In the genomic region with DNA sequence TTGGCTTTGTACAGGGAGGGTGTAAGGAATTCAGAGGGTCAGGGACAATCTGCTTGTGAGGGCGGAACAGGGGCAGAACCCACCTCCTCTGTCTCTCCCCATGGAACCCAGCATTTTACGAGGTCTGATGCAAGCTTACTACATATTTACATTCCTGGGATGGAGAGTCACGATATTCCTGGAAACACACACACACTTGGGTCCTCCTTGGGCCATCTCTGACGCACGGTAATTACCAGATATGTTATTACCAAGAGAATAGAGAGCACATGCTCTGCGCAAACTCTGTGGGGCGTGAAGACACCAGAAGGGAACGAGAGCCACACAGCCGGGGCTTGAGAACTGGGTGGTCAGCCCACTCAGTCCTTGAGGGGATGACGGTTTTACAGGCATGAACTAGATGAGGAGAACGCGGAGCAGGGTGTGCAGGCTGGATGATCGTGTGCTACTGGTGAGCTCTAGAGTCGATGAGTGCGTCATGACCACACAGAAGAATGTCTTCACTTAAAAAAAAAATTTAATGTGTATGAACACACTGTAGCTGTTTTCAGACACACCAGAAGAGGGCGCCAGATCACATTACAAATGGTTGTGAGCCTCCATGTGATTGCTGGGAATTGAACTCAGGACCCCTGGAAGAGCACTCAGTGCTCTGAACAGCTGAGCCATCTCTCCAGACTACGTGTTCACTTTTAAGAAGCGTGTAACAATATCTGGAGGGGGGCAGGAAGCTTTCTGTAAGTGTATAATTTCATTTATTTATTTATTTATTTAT, we compare ENCODE assay signal across 14 mouse cellular contexts. TPM values are rescaled to one million over a fixed set of nuclear protein-coding genes. Genes with fewer than 3 reads are reported as not detected.
DNase-seq lines count a peak whose midpoint lies in the region; ATAC-seq and TF ChIP-seq lines count a peak whose summit lies in the region.
"Had no signal": no experiment of that assay in that cellular context is flagged by ENCODE, and none has a peak within 500 bp of the region (broad histone marks: within the 10 kb centered on the region; RNA-seq: fewer than 3 reads in every experiment).

No protein-coding gene starts in this region.

- H3K4me2 ChIP-seq in lung, postnatal 0 days (replicated peaks; ENCODE audit: low read depth, low read length): no peak overlapping the region
- H3K4me2 ChIP-seq in intestine, postnatal 0 days (replicated peaks; ENCODE audit: low read depth): no peak overlapping the region
- H3K4me2 ChIP-seq: liver, embryonic 13.5 days had no signal

- TF ChIP-seq EP300 in heart, adult 2 months (IDR thresholded peaks at IDR 0.05; ENCODE audit: insufficient read depth, low read depth, low read length): no peak
- peak; percentile 74 for TF ChIP-seq EP300 in lung, postnatal 0 days (IDR thresholded peaks at IDR 0.05)

- in situ Hi-C loops in ES-E14 (cut with MboI; ENCODE audit: low sequenced_read_pairs in 2 of 2, unreplicated experiment in 2 of 2): loop anchor here in 1 of 2 experiments (10.0 kb wide), 1 partner anchor 129 kb away; a partner anchor contains a TSS

- intact Hi-C loops in heart, adult 2 months (cut with DNase I): no loop called here

- no peaks in the 10 kb centered on the region for H3K4me1 ChIP-seq in heart, adult 2 months (ENCODE audit: control insufficient read depth, insufficient read depth, low read length)
- no peaks in the 10 kb centered on the region for H3K4me1 ChIP-seq in lung, postnatal 0 days (ENCODE audit: insufficient read depth, low read depth, low read length)
- peaks cover 0 to 11% of the 10 kb centered on the region in 2 experiments; a peak in 1 of 4 replicates for H3K4me1 ChIP-seq in ES-E14 (ENCODE audit: control insufficient read depth in 2 of 2, insufficient read depth in 2 of 2, low read length in 2 of 2, poor library complexity in 1 of 2)
- no peaks in the 10 kb centered on the region for H3K4me1 ChIP-seq in intestine, postnatal 0 days (replicated peaks; ENCODE audit: control insufficient read depth, insufficient read depth, low read length)

- H3K27ac ChIP-seq in heart, adult 2 months: no peak overlapping the region
- H3K27ac ChIP-seq in lung, postnatal 0 days (ENCODE audit: low read length): no peak overlapping the region
- no peak overlapping the region for H3K27ac ChIP-seq in ES-E14 (ENCODE audit: insufficient read depth, low read depth, low read length, poor library complexity, severe bottlenecking)
- no peak overlapping the region for H3K27ac ChIP-seq in intestine, postnatal 0 days (ENCODE audit: low read depth, low read length)
- H3K27ac ChIP-seq: hindbrain, embryonic 12.5 days; liver, embryonic 13.5 days had no signal

- WGBS in heart, adult 2 months: 89% methylated on average over 18 of the region's 18 CpGs
- WGBS in lung, postnatal 0 days: 85% methylated on average over 18 of the region's 18 CpGs
- 76% methylated on average over 18 of the region's 18 CpGs for WGBS in intestine, postnatal 0 days

- no peak for TF ChIP-seq POLR2A in heart, adult 2 months (IDR thresholded peaks at IDR 0.05; ENCODE audit: insufficient read depth, low read depth, low read length)

- H3K36me3 ChIP-seq in heart, adult 2 months (ENCODE audit: control insufficient read depth, insufficient read depth, low read length): no peaks in the 10 kb centered on the region
- no peaks in the 10 kb centered on the region for H3K36me3 ChIP-seq in lung, postnatal 0 days (ENCODE audit: insufficient read depth, low read length)
- H3K36me3 ChIP-seq in ES-E14 (ENCODE audit: control insufficient read depth, insufficient read depth, low read length, poor library complexity, severe bottlenecking): no peaks in the 10 kb centered on the region
- no peaks in the 10 kb centered on the region for H3K36me3 ChIP-seq in intestine, postnatal 0 days (ENCODE audit: control insufficient read depth, insufficient read depth)
- H3K36me3 ChIP-seq: forebrain, embryonic 10.5 days; hindbrain, embryonic 12.5 days; liver, embryonic 13.5 days had no signal

- peak; percentile 61 for TF ChIP-seq CTCF in heart, adult 2 months (IDR thresholded peaks at IDR 0.05)
- peak; percentile 46 for TF ChIP-seq CTCF in lung, postnatal 0 days (IDR thresholded peaks at IDR 0.05)
- peak; percentile 52 for TF ChIP-seq CTCF in intestine, postnatal 0 days (IDR thresholded peaks at IDR 0.05; ENCODE audit: low read depth)

- peak; percentile 46 for ATAC-seq in lung, postnatal 0 days
- peak; percentile 24; the same call in 1 of the 2 replicates for ATAC-seq in intestine, postnatal 0 days

- H3K4me3 ChIP-seq in heart, adult 2 months: no peak overlapping the region
- no peak overlapping the region for H3K4me3 ChIP-seq in lung, postnatal 0 days (ENCODE audit: low read depth, low read length)
- H3K4me3 ChIP-seq in ES-E14 (ENCODE audit: insufficient read depth in 1 of 2, low read depth in 1 of 2, low read length in 2 of 2, poor library complexity in 1 of 2, severe bottlenecking in 1 of 2): no peak overlapping the region
- H3K4me3 ChIP-seq in intestine, postnatal 0 days (ENCODE audit: low read depth, low read length): no peak overlapping the region
- H3K4me3 ChIP-seq: liver, embryonic 13.5 days had no signal

- no peaks in the 10 kb centered on the region for H3K79me2 ChIP-seq in heart, adult 2 months (replicated peaks; ENCODE audit: control insufficient read depth, insufficient read depth, low read length)

- no peak for DNase-seq in heart, adult 2 months
- no peak for DNase-seq in heart, adult 8-10 months (ENCODE audit: low spot score)
- peak; percentile 62 for DNase-seq in lung, postnatal 0 days (ENCODE audit: low spot score)
- no peak for DNase-seq in lung, postnatal 36 days
- DNase-seq in ES-E14 (ENCODE audit: low read depth, low spot score): no peak
- DNase-seq in spleen, adult 12 weeks (ENCODE audit: low spot score): no peak
- DNase-seq: kidney, adult 11 months; kidney, postnatal 36 days; left cerebral cortex, postnatal 4 days; liver, embryonic 13.5 days; midbrain, embryonic 14.5 days had no signal

- H3K9ac ChIP-seq in heart, adult 2 months (ENCODE audit: low read depth, low read length): no peak overlapping the region
- no peak overlapping the region for H3K9ac ChIP-seq in lung, postnatal 0 days (replicated peaks; ENCODE audit: low read depth)
- no peak overlapping the region for H3K9ac ChIP-seq in ES-E14 (ENCODE audit: insufficient read depth, low read depth, low read length, poor library complexity, severe bottlenecking)
- no peak overlapping the region for H3K9ac ChIP-seq in intestine, postnatal 0 days (ENCODE audit: low read depth, low read length)
- H3K9ac ChIP-seq: hindbrain, embryonic 12.5 days; liver, embryonic 13.5 days had no signal

- H3K27me3 ChIP-seq in heart, adult 2 months (ENCODE audit: control insufficient read depth, insufficient read depth, low read length): no peaks in the 10 kb centered on the region
- no peaks in the 10 kb centered on the region for H3K27me3 ChIP-seq in lung, postnatal 0 days (replicated peaks; ENCODE audit: insufficient read depth, low read length)
- no peaks in the 10 kb centered on the region for H3K27me3 ChIP-seq in intestine, postnatal 0 days (replicated peaks; ENCODE audit: control insufficient read depth, insufficient read depth, low read length)
- H3K27me3 ChIP-seq: hindbrain, embryonic 12.5 days; liver, embryonic 13.5 days had no signal

- H3K9me3 ChIP-seq in lung, postnatal 0 days (ENCODE audit: low read length): no peaks in the 10 kb centered on the region
- no peaks in the 10 kb centered on the region for H3K9me3 ChIP-seq in ES-E14 (ENCODE audit: control insufficient read depth, insufficient read depth, low read depth, low read length)
- peaks cover 5% of the 10 kb centered on the region; the same call in 1 of the 2 replicates for H3K9me3 ChIP-seq in intestine, postnatal 0 days (ENCODE audit: control insufficient read depth)

TF ChIP-seq in ES-E14, 5 proteins besides CTCF, POLR2A, EP300 and RAD21:
- TF ChIP-seq ZNF384 (IDR thresholded peaks at IDR 0.05; ENCODE audit: low read depth, low read length) (0 out of 2 replicates have a peak, but pooled peaks have one; percentile 16), MAFK (IDR thresholded peaks at IDR 0.05; ENCODE audit: insufficient read depth, low read depth, low read length) (no peak), HCFC1 (IDR thresholded peaks at IDR 0.05; ENCODE audit: borderline replicate concordance, insufficient read depth, low read length) (no peak)

RNA-seq across cellular contexts. Expression of a gene that starts 51.4 kb away (rescaled TPM):
- 100 to 1,000 TPM; 115 to 126 TPM for total RNA-seq in heart, adult 2 months (2021)
- 217 and 259 TPM in 2 replicates for polyA plus RNA-seq in heart, adult 2 months (2012; rRNA removed)
- total RNA-seq in heart, adult 8-10 months (2022): 100 to 1,000 TPM in 2 of 4 experiments, 10 to 100 TPM in 2; 63.1 to 209 (median 139) TPM
- 442 and 529 TPM in 2 replicates for polyA plus RNA-seq in lung, postnatal 0 days (2015; fragmentation: Nextera tagmentation; extraction: Ambion mirVana)
- 396 and 508 TPM in 2 replicates for total RNA-seq in ES-E14 (2012; rRNA removed)
- polyA plus RNA-seq in intestine, postnatal 0 days (2015; fragmentation: Nextera tagmentation; extraction: Ambion mirVana): 261 and 328 TPM in 2 replicates
